ENCODE assay signal across 11 mouse cellular contexts in the genomic region with DNA sequence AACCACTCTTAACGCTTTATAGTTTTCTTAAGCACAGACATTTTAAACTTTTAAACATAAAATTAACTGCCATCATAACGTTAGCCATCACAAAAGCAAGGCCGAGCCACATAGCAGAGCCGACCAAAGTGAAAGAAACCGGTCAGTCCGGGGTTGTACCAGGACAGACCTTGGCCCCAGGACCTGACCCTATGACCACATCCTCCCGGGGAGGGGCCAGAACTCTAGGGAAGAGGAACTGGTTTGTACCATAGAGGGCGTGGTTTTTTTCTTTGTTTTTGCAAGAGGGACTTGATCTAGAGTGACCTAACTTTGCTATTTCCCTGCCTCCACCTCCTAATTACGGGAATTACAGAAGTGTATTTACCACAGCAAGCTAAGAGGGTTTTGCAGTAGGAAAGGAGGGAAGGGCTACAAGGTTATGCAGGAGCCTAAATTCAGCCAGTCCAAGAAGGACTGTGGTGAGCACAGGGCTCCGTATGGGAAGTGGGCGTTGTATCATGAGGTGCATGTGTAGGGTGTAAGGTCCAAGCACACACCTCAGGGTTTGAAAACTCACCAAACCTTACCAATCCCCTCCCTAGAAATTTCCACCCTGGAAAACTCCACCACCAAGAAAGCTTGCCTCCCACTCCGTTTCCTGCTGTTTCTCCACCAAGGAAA. TPM values are rescaled to one million over a fixed set of nuclear protein-coding genes. Genes with fewer than 3 reads are reported as not detected.
A peak's percentile ranks its signal among the peaks of the same experiment; 100 is the strongest.
DNase-seq lines count a peak whose midpoint lies in the region; TF ChIP-seq lines count a peak whose summit lies in the region.
"Had no signal": no experiment of that assay in that cellular context is flagged by ENCODE, and none has a peak within 500 bp of the region (broad histone marks: within the 10 kb centered on the region; RNA-seq: fewer than 3 reads in every experiment).

No protein-coding gene starts in this region.

- H3K9ac ChIP-seq in liver, adult 2 months (ENCODE audit: low read depth, low read length), result peak overlapping the region; percentile 63
- H3K9ac ChIP-seq: heart, embryonic 15.5 days had no signal

- peaks cover 18% of the 10 kb centered on the region for H3K4me1 ChIP-seq in liver, adult 2 months (ENCODE audit: control insufficient read depth, insufficient read depth, low read length)
- peaks cover 8% of the 10 kb centered on the region; the same call in 1 of the 2 replicates for H3K4me1 ChIP-seq in small intestine, adult 2 months (ENCODE audit: control insufficient read depth, insufficient read depth, insufficient read length, low read length)
- H3K4me1 ChIP-seq: heart, embryonic 15.5 days had no signal

- no peaks in the 10 kb centered on the region for H3K27me3 ChIP-seq in liver, adult 2 months (ENCODE audit: control insufficient read depth, insufficient read depth, low read length)
- no peaks in the 10 kb centered on the region for H3K27me3 ChIP-seq in small intestine, adult 2 months (ENCODE audit: control insufficient read depth, insufficient read depth, low read length)

- peak overlapping the region; percentile 31 for H3K4me3 ChIP-seq in liver, adult 2 months (ENCODE audit: insufficient read depth, low read depth, low read length)
- no peak overlapping the region for H3K4me3 ChIP-seq in small intestine, adult 2 months (ENCODE audit: low read depth, low read length)
- H3K4me3 ChIP-seq: heart, embryonic 15.5 days had no signal

- no peak for TF ChIP-seq CTCF in liver, adult 2 months (IDR thresholded peaks at IDR 0.05; ENCODE audit: low read depth, low read length)
- no peak for TF ChIP-seq CTCF in small intestine, adult 2 months (IDR thresholded peaks at IDR 0.05; ENCODE audit: extremely low read depth, insufficient read length, insufficient replicate concordance, low read depth, low read length)

- H3K27ac ChIP-seq in liver, adult 2 months (replicated peaks; ENCODE audit: insufficient read depth, low read depth, low read length), result peak overlapping the region; percentile 93
- peak overlapping the region; percentile 43 for H3K27ac ChIP-seq in small intestine, adult 2 months (ENCODE audit: insufficient read depth, low read depth, low read length)
- H3K27ac ChIP-seq: heart, embryonic 15.5 days had no signal

- TF ChIP-seq POLR2A in liver, adult 2 months (IDR thresholded peaks at IDR 0.05; ENCODE audit: extremely low read depth, insufficient read depth, low read length), result no peak
- TF ChIP-seq POLR2A in small intestine, adult 2 months (IDR thresholded peaks at IDR 0.05; ENCODE audit: low read depth, low read length), result no peak

- H3K36me3 ChIP-seq in liver, adult 2 months (ENCODE audit: control insufficient read depth, insufficient read depth, low read length), result no peaks in the 10 kb centered on the region; the same call in 1 of the 2 replicates
- H3K36me3 ChIP-seq in small intestine, adult 2 months (ENCODE audit: control insufficient read depth, insufficient read depth, low read length), result no peaks in the 10 kb centered on the region
- H3K36me3 ChIP-seq: heart, embryonic 15.5 days had no signal

- 19% methylated on average over 12 of the region's 12 CpGs for WGBS in liver, adult 2 months
- WGBS in small intestine, adult 2 months, result 43% methylated on average over 12 of the region's 12 CpGs

- peak; percentile 76 for DNase-seq in gastrocnemius, adult 18-20 months (ENCODE audit: low spot score)
- no peak for DNase-seq in gastrocnemius, postnatal 10 days
- DNase-seq in gastrocnemius, postnatal 25 days, result peak; percentile 80
- DNase-seq in liver, adult 2 months (ENCODE audit: extremely low read depth, low read depth, low spot score), result peak; percentile 95
- no peak for DNase-seq in layer of hippocampus, adult 8-10 months (ENCODE audit: low spot score in 2 of 2)
- no peak for DNase-seq in ovary, postnatal 10 days (ENCODE audit: low spot score)
- no peak for DNase-seq in frontal cortex, postnatal 36 days (ENCODE audit: low spot score in 2 of 2)

- peaks cover 11% of the 10 kb centered on the region; the same call in 1 of the 2 replicates for H3K79me2 ChIP-seq in liver, adult 2 months (ENCODE audit: control insufficient read depth, insufficient read depth, low read length)

RNA-seq across cellular contexts. Expression of gene F12, which starts 2.8 kb away (rescaled TPM):
- total RNA-seq in gastrocnemius, adult 18-20 months (2021), result under 1 TPM in 1 of 2 experiments, not detected in 1; 0.12 TPM
- total RNA-seq in gastrocnemius, postnatal 10 days (2021), result under 1 TPM in 1 of 2 experiments, not detected in 1; 0.34 TPM
- total RNA-seq in gastrocnemius, postnatal 25 days (2021), result not detected
- 391 and 453 TPM in 2 replicates for total RNA-seq in liver, adult 2 months (2014; rRNA removed)
- polyA plus RNA-seq in liver, adult 2 months (2012; rRNA removed), result 621 and 798 TPM in 2 replicates
- 0.41 and 0.60 TPM in 2 replicates for polyA plus RNA-seq in small intestine, adult 2 months (2012; rRNA removed)
- 1 to 10 TPM in 1 of 4 experiments, under 1 TPM in 2, not detected in 1; 0.43 to 1.5 (median 0.74) TPM for total RNA-seq in layer of hippocampus, adult 8-10 months (2022)
- polyA plus RNA-seq: C2C12; neural tube, embryonic 11.5 days had no signal

RNA-seq across cellular contexts. Expression of gene Pfn3, which starts 14.3 kb away (rescaled TPM):
- total RNA-seq in gastrocnemius, adult 18-20 months (2021), result not detected
- total RNA-seq in gastrocnemius, postnatal 10 days (2021), result not detected
- total RNA-seq in gastrocnemius, postnatal 25 days (2021), result not detected
- not detected in 2 replicates for total RNA-seq in liver, adult 2 months (2014; rRNA removed)
- not detected in 2 replicates for polyA plus RNA-seq in liver, adult 2 months (2012; rRNA removed)
- polyA plus RNA-seq in small intestine, adult 2 months (2012; rRNA removed), result not detected in 2 replicates
- not detected for total RNA-seq in layer of hippocampus, adult 8-10 months (2022)
- polyA plus RNA-seq: C2C12; heart, embryonic 15.5 days; neural tube, embryonic 11.5 days had no signal

RNA-seq across cellular contexts. Expression of gene Grk6, which starts 15.5 kb away (rescaled TPM):
- 10 to 100 TPM in 1 of 2 experiments, 1 to 10 TPM in 1; 8.6 to 10.4 TPM for total RNA-seq in gastrocnemius, adult 18-20 months (2021)
- total RNA-seq in gastrocnemius, postnatal 10 days (2021), result 10 to 100 TPM; 17.4 to 22.3 TPM
- 10 to 100 TPM in 1 of 2 experiments, 1 to 10 TPM in 1; 9.3 to 10.2 TPM for total RNA-seq in gastrocnemius, postnatal 25 days (2021)
- total RNA-seq in liver, adult 2 months (2014; rRNA removed), result 8.8 and 13.6 TPM in 2 replicates
- polyA plus RNA-seq in liver, adult 2 months (2012; rRNA removed), result 12.4 and 14.3 TPM in 2 replicates
- polyA plus RNA-seq in small intestine, adult 2 months (2012; rRNA removed), result 21.1 and 38.4 TPM in 2 replicates
- 10 to 100 TPM; 61.4 to 74.2 (median 67.5) TPM for total RNA-seq in layer of hippocampus, adult 8-10 months (2022)

RNA-seq across cellular contexts. Expression of gene Slc34a1, which starts 31.4 kb away (rescaled TPM):
- under 1 TPM in 1 of 2 experiments, not detected in 1; 0.66 TPM for total RNA-seq in gastrocnemius, adult 18-20 months (2021)
- under 1 TPM in 1 of 2 experiments, not detected in 1; 0.11 TPM for total RNA-seq in gastrocnemius, postnatal 10 days (2021)
- not detected for total RNA-seq in gastrocnemius, postnatal 25 days (2021)
- 0.13 TPM in 1 of 2 replicates, not detected in the other for total RNA-seq in liver, adult 2 months (2014; rRNA removed)
- polyA plus RNA-seq in liver, adult 2 months (2012; rRNA removed), result 0.04 and 0.11 TPM in 2 replicates
- polyA plus RNA-seq in small intestine, adult 2 months (2012; rRNA removed), result 0.05 and 0.60 TPM in 2 replicates
- total RNA-seq in layer of hippocampus, adult 8-10 months (2022), result not detected
- polyA plus RNA-seq: C2C12; heart, embryonic 15.5 days had no signal

RNA-seq across cellular contexts. Expression of gene Prr7, which starts 34.7 kb away (rescaled TPM):
- total RNA-seq in gastrocnemius, adult 18-20 months (2021), result under 1 TPM in 1 of 2 experiments, not detected in 1; 0.21 TPM
- 1 to 10 TPM; 2.1 to 2.5 TPM for total RNA-seq in gastrocnemius, postnatal 10 days (2021)
- total RNA-seq in gastrocnemius, postnatal 25 days (2021), result under 1 TPM; 0.51 to 0.79 TPM
- not detected in 2 replicates for total RNA-seq in liver, adult 2 months (2014; rRNA removed)
- polyA plus RNA-seq in liver, adult 2 months (2012; rRNA removed), result 0.31 and 0.44 TPM in 2 replicates
- polyA plus RNA-seq in small intestine, adult 2 months (2012; rRNA removed), result 5.9 and 8.2 TPM in 2 replicates
- 10 to 100 TPM; 57.5 to 73.5 (median 60.4) TPM for total RNA-seq in layer of hippocampus, adult 8-10 months (2022)

Comparison
In these comparisons a context has a peak if more than half of its experiments do, and no peak if none do; other contexts are left out.
1. DNase-seq: peak in gastrocnemius, adult 18-20 months (single experiment), gastrocnemius, postnatal 25 days (single experiment) and liver, adult 2 months (single experiment); none in gastrocnemius, postnatal 10 days (single experiment), layer of hippocampus, adult 8-10 months (0 of 2), ovary, postnatal 10 days (single experiment) and frontal cortex, postnatal 36 days (0 of 2).
2. RNA of gene F12, which starts 2.8 kb away (total RNA-seq): 391 to 453 TPM in liver, adult 2 months; 0.43 to 1.5 TPM in layer of hippocampus, adult 8-10 months, 0.34 TPM in gastrocnemius, postnatal 10 days, 0.12 TPM in gastrocnemius, adult 18-20 months and not detected in gastrocnemius, postnatal 25 days; every median in the first group is over 100 times any median in the second.